Mouse (Mus musculus): Measurements from ENCODE around the gene Plekha5. TPM values are rescaled to one million over a fixed set of nuclear protein-coding genes. Genes with fewer than 3 reads are reported as not detected.
"Not testable (repeated sequence)": the region's sequence is repeated elsewhere in the genome, so short reads cannot be mapped to it uniquely, and the experiment has no call there.

Gene Plekha5
- polyA plus RNA-seq, 1 experiment = 19.0 TPM

GRCm38 (mm10) chr6:140521832-140522231 lies 98.0 kb downstream of the Plekha5 start:
- Histone ChIP-seq H3K4me3 (ENCODE audit: low read depth, low read length) (no peak overlapping the region), H3K36me3 (ENCODE audit: control insufficient read depth, insufficient read depth, low read length) (peaks cover 12% of the 10 kb centered on the region), H3K27me3 (ENCODE audit: control insufficient read depth, insufficient read depth, low read length) (no peaks in the 10 kb centered on the region), H3K4me1 (ENCODE audit: control insufficient read depth, insufficient read depth, insufficient read length, low read length) (peaks cover 5% of the 10 kb centered on the region; the same call in 1 of the 2 replicates), H3K27ac (ENCODE audit: insufficient read depth, low read depth, low read length) (no peak overlapping the region)
- WGBS = 64% methylated on average over 5 of the region's 5 CpGs
- no peak for TF ChIP-seq CTCF (IDR thresholded peaks at IDR 0.05; ENCODE audit: extremely low read depth, insufficient read length, insufficient replicate concordance, low read depth, low read length)
- no peak for TF ChIP-seq POLR2A (IDR thresholded peaks at IDR 0.05; ENCODE audit: low read depth, low read length)

- Histone ChIP-seq H3K27ac (ENCODE audit: insufficient read depth, low read depth, low read length) (no peak overlapping the region), H3K4me3 (ENCODE audit: low read depth, low read length) (no peak overlapping the region), H3K36me3 (ENCODE audit: control insufficient read depth, insufficient read depth, low read length) (peaks cover 18% of the 10 kb centered on the region), H3K27me3 (ENCODE audit: control insufficient read depth, insufficient read depth, low read length) (no peaks in the 10 kb centered on the region), H3K4me1 (ENCODE audit: control insufficient read depth, insufficient read depth, insufficient read length, low read length) (peaks cover 5% of the 10 kb centered on the region; the same call in 1 of the 2 replicates)
- 80% methylated on average over 4 of the region's 4 CpGs for whole genome bisulfite sequencing
- TF ChIP-seq POLR2A (IDR thresholded peaks at IDR 0.05; ENCODE audit: low read depth, low read length) (no peak), CTCF (IDR thresholded peaks at IDR 0.05; ENCODE audit: extremely low read depth, insufficient read length, insufficient replicate concordance, low read depth, low read length) (no peak)
Observed at GRCm38 (mm10) chr6:140523600-140523999, 99.7 kb downstream of the Plekha5 start.

DNA sequence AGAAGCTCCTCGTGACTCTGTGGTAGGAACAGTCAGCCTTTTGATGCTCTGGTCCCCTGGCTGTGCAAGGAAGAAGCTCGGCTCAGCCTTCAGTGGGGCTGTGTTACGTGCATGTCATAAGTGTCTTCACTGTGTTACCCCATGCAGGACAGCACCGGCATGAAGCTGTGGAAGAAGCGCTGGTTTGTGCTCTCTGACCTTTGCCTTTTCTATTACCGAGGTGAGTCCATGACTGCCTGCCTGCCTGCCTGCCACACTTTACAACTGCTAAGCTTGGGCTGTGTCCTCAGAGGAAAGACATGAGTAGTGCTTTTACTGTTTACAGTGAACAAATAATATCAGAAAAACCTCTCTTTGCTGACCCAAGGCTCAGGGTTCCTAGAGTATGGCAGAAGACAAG lies 104.6 kb downstream of the Plekha5 start:
- 70% methylated on average over 6 of the region's 6 CpGs for WGBS
- Histone ChIP-seq H3K27me3 (ENCODE audit: control insufficient read depth, insufficient read depth, low read length) (no peaks in the 10 kb centered on the region), H3K4me3 (ENCODE audit: low read depth, low read length) (no peak overlapping the region), H3K4me1 (ENCODE audit: control insufficient read depth, insufficient read depth, insufficient read length, low read length) (no peaks in the 10 kb centered on the region), H3K36me3 (ENCODE audit: control insufficient read depth, insufficient read depth, low read length) (peaks cover 30% of the 10 kb centered on the region), H3K27ac (ENCODE audit: insufficient read depth, low read depth, low read length) (no peak overlapping the region)
- TF ChIP-seq CTCF (IDR thresholded peaks at IDR 0.05; ENCODE audit: extremely low read depth, insufficient read length, insufficient replicate concordance, low read depth, low read length) (no peak), POLR2A (IDR thresholded peaks at IDR 0.05; ENCODE audit: low read depth, low read length) (no peak)

DNA sequence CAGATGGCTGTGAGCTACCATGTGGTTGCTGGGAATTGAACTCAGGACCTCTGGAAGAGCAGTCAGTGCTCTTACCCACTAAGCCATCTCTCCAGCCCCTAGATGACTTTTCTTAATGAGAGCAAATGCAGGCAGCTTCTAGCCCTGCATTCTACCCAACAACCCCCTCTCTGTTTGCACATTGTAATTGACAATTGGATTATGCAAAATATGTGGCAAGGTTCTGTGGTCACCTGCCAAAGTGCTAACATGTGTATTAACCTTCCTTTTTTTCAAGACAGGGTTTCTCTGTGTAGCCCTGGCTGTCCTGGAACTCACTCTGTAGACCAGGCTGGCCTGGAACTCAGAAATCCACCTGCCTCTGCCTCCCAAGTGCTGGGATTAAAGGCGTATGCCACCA lies 109.0 kb downstream of the Plekha5 start:
- 95% methylated on average over 1 of the region's 1 CpGs for WGBS

DNA sequence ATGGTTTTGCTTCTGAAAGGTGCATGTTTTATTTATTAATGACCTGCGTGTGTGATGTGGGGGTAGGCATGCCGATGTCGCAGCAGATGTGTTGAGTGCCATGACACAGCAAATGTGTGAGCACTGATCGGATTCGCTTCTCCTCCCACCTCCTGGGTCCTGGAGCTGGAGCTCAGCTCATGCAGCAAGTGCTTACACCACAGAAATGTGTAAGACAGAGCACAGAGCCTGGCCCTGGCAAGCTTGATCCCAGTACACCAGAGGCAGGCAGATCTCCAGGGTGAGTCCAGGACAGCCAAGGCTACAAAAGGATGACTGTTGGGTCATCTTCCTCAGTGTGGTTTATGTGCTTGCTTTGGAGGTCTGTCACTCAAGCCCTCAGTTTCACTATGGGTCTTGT lies 109.8 kb downstream of the Plekha5 start:
- peaks cover 37% of the 10 kb centered on the region for H3K36me3 ChIP-seq (ENCODE audit: control insufficient read depth, insufficient read depth, low read length)
- TF ChIP-seq CTCF (IDR thresholded peaks at IDR 0.05; ENCODE audit: extremely low read depth, insufficient read length, insufficient replicate concordance, low read depth, low read length) (no peak), POLR2A (IDR thresholded peaks at IDR 0.05; ENCODE audit: low read depth, low read length) (no peak)

More for the DNA sequence above, 109.0 kb downstream of the Plekha5 start:
- H3K27ac ChIP-seq (ENCODE audit: insufficient read depth, low read depth, low read length); H3K4me1 ChIP-seq (ENCODE audit: control insufficient read depth, insufficient read depth, insufficient read length, low read length); H3K27me3 ChIP-seq (ENCODE audit: control insufficient read depth, insufficient read depth, low read length); H3K4me3 ChIP-seq (ENCODE audit: low read depth, low read length): not testable (repeated sequence)
- peaks cover 39% of the 10 kb centered on the region for H3K36me3 ChIP-seq (ENCODE audit: control insufficient read depth, insufficient read depth, low read length)

GRCm38 (mm10) chr6:140535504-140535903 lies 111.7 kb downstream of the Plekha5 start:
- H3K36me3 ChIP-seq (ENCODE audit: control insufficient read depth, insufficient read depth, low read length) = peaks cover 34% of the 10 kb centered on the region
- H3K27ac ChIP-seq (ENCODE audit: insufficient read depth, low read depth, low read length) = no peak overlapping the region
- H3K4me1 ChIP-seq (ENCODE audit: control insufficient read depth, insufficient read depth, insufficient read length, low read length) = no peaks in the 10 kb centered on the region
- no peak overlapping the region for H3K4me3 ChIP-seq (ENCODE audit: low read depth, low read length)
- 67% methylated on average over 8 of the region's 8 CpGs for WGBS
- TF ChIP-seq CTCF (IDR thresholded peaks at IDR 0.05; ENCODE audit: extremely low read depth, insufficient read length, insufficient replicate concordance, low read depth, low read length) (no peak), POLR2A (IDR thresholded peaks at IDR 0.05; ENCODE audit: low read depth, low read length) (no peak)
- H3K27me3 ChIP-seq (ENCODE audit: control insufficient read depth, insufficient read depth, low read length) = no peaks in the 10 kb centered on the region

More for the DNA sequence above, 109.8 kb downstream of the Plekha5 start:
- no peak overlapping the region for H3K4me3 ChIP-seq (ENCODE audit: low read depth, low read length)
- no peak overlapping the region for H3K27ac ChIP-seq (ENCODE audit: insufficient read depth, low read depth, low read length)
- WGBS = 98% methylated on average over 5 of the region's 5 CpGs
- H3K27me3 ChIP-seq (ENCODE audit: control insufficient read depth, insufficient read depth, low read length) = no peaks in the 10 kb centered on the region
- no peaks in the 10 kb centered on the region for H3K4me1 ChIP-seq (ENCODE audit: control insufficient read depth, insufficient read depth, insufficient read length, low read length)

- no peak overlapping the region for H3K4me3 ChIP-seq (ENCODE audit: low read depth, low read length)
Observed at GRCm38 (mm10) chr6:140541919-140542318, 118.1 kb downstream of the Plekha5 start.

More at GRCm38 (mm10) chr6:140541919-140542318, 118.1 kb downstream of the Plekha5 start:
- Histone ChIP-seq H3K36me3 (ENCODE audit: control insufficient read depth, insufficient read depth, low read length) (peaks cover 21% of the 10 kb centered on the region), H3K27ac (ENCODE audit: insufficient read depth, low read depth, low read length) (no peak overlapping the region), H3K27me3 (ENCODE audit: control insufficient read depth, insufficient read depth, low read length) (no peaks in the 10 kb centered on the region), H3K4me1 (ENCODE audit: control insufficient read depth, insufficient read depth, insufficient read length, low read length) (peaks cover 7% of the 10 kb centered on the region; the same call in 1 of the 2 replicates)
- TF ChIP-seq CTCF (IDR thresholded peaks at IDR 0.05; ENCODE audit: extremely low read depth, insufficient read length, insufficient replicate concordance, low read depth, low read length) (no peak), POLR2A (IDR thresholded peaks at IDR 0.05; ENCODE audit: low read depth, low read length) (no peak)
- WGBS = 94% methylated on average over 3 of the region's 3 CpGs
